Mouse (Mus musculus) kidney, embryonic 16.5 days (tissue): ENCODE data around the gene Ppa1. TPM values are rescaled to one million over a fixed set of nuclear protein-coding genes. Genes with fewer than 3 reads are reported as not detected.

Experiments used
- ATAC-seq: fragments of 200-750 bp; cut with Nextera tagmentation; 2 replicates; pipeline ENCODE4 v1.8.0; 2017; ENCODE audit warnings: moderate TSS enrichment; ENCODE audit not compliant: low FRiP score, low TSS enrichment
- H3K27ac ChIP-seq: fragments of 300-500 bp; sonication (generic); 2 replicates; pipeline ENCODE4 v1.5.1; 2014; ENCODE audit warnings: low read length
- H3K27me3 ChIP-seq: fragments of 300-500 bp; sonication (generic); 2 replicates; pipeline ENCODE4 v1.6.1; 2014; ENCODE audit warnings: low read length, control low read depth, mixed read lengths; ENCODE audit not compliant: insufficient read depth
- H3K36me3 ChIP-seq: fragments of 300-500 bp; sonication (generic); 2 replicates; pipeline ENCODE4 v1.6.1; 2014; ENCODE audit warnings: low read length, control low read depth, mixed read lengths; ENCODE audit not compliant: insufficient read depth
- H3K4me1 ChIP-seq: fragments of 300-500 bp; sonication (generic); 2 replicates; pipeline ENCODE4 v1.6.1; 2014; ENCODE audit warnings: low read length, control low read depth, mixed read lengths; ENCODE audit not compliant: insufficient read depth
- H3K4me2 ChIP-seq: fragments of 300-500 bp; sonication (generic); replicated peaks from 2 replicates; pipeline ENCODE4 v1.6.1; 2014; ENCODE audit warnings: low read depth, low read length
- H3K4me3 ChIP-seq: fragments of 300-500 bp; sonication (generic); 2 replicates; pipeline ENCODE4 v1.5.1; 2014; ENCODE audit warnings: mild to moderate bottlenecking, low read length
- H3K9ac ChIP-seq: fragments of 300-500 bp; sonication (generic); replicated peaks from 2 replicates; pipeline ENCODE4 v1.6.1; 2014; ENCODE audit warnings: low read length
- H3K9me3 ChIP-seq: fragments of 300-500 bp; sonication (generic); 2 replicates; pipeline ENCODE4 v1.6.1; 2016; ENCODE audit warnings: low read length, control low read depth
- WGBS: fragments of 180-500 bp; shearing (Covaris S2); extraction: QIAGEN DNeasy Blood & Tissue Kit; methylation state at CpG from one replicate; pipeline ENCODE4 v1.1.7; 2014; 5-methylcytosine and 5-hydroxymethylcytosine counted together
- polyA plus RNA-seq: library from polyadenylated mRNA; unstranded; fragments of >200 nt; fragmentation: Nextera tagmentation; extraction: Ambion mirVana; gene quantifications from 2 replicates; pipeline ENCODE4 v1.2.1, GENCODE M21; 2015

Ppa1 gene
- polyA plus RNA-seq, 1 experiment from 2014 or later = 179 TPM

DNA sequence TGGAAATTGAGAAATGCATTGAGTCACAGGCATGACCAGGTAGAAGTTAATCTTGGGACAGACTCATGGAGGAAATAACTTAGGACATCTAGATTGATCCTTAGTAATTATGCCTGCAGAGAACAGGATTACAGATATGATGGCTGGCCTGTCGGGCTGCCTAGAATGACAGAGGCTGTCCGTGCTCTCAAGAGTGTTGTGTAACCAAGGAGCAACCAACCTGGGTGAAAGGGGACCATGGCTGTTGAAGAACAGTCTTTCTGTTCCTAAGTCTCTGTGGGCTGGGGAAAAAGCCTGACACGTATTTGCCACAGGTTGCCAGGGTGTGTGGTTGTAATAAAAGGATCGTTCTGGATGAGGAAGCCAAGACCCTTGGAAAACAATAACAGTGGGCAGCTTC lies 8.0 kb upstream of the Ppa1 start:
- 54% methylated on average over 4 of the region's 4 CpGs for WGBS
- no peak for ATAC-seq
- H3K36me3 ChIP-seq = no peaks in the 10 kb centered on the region
- no peak overlapping the region for H3K27ac ChIP-seq
- H3K4me3 ChIP-seq = no peak overlapping the region
- no peaks in the 10 kb centered on the region for H3K27me3 ChIP-seq
- peaks cover 3% of the 10 kb centered on the region; the same call in 1 of the 2 replicates for H3K9me3 ChIP-seq
- H3K4me2 ChIP-seq = no peak overlapping the region
- no peaks in the 10 kb centered on the region for H3K4me1 ChIP-seq
- no peak overlapping the region for H3K9ac ChIP-seq

DNA sequence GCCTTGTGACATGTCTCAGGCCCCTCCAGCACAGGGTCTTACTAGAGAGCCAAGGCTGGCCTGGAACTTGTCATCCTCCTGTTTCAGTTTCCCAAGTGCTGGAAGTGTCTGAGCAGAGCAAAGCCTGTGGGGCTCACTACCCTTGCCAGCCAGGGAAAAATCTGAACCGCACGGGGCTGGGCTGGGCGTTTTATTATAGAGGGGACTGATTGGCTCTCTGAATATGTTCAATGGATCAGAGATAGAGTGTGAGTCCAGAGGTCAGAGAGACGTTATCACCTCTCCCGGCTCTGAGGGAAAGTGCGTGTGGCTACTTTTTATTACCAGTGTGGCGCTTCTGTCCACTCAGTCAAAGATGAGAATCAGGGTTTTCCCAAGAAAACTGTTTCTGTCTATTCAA lies 1.8 kb upstream of the Ppa1 start:
- Histone ChIP-seq H3K4me3 (no peak overlapping the region), H3K27ac (no peak overlapping the region), H3K4me2 (no peak overlapping the region), H3K4me1 (0 out of 2 replicates have a peak, but pooled peaks cover 8% of the 10 kb centered on the region), H3K36me3 (no peaks in the 10 kb centered on the region), H3K9ac (no peak overlapping the region), H3K27me3 (no peaks in the 10 kb centered on the region), H3K9me3 (no peaks in the 10 kb centered on the region)
- ATAC-seq = no peak
- WGBS = 56% methylated on average over 7 of the region's 7 CpGs

DNA sequence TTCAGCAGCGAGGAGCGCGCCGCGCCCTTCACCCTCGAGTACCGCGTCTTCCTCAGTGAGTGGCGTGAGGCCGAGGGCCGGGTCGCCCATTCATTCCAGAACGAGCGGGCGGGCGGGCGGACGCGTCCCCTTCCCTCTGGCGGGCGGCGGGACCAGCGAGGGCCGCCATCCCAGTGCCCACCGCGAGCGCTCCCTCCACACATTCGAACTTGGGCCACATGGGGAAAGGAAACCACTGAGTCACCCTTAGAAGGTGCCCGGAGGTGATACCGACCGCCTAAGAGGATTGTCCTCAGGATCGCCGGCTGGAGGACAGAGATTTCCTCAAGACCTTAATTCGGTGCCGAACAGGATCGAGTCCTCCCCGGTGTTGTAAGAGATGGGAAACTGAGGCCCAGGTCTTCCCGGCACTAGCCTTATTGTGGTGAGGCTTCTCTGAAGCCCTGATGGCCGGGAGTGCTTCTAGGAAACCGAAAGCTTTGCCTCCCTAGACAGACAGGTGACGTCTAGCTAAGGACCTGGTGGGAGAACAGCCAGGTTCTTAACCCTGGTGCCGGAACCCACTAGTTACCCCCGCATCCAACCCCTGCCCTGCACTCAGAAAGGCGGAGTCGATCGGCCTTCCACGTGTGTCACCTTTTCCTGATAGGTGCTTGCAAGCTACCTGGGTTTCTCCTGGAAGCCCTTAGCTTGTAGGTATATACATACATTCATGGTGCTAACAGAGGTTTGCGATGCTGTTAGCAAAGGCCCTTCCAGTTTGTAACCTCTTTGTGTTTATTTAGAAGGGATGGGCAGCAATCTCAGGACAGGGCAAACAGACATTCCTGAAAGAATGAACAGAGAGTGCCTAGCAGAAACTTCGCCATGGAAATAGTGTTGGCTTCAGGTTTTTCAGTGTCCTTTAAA lies 639 bp downstream of the Ppa1 start:
- under 1% methylated on average over 42 of the region's 49 CpGs for WGBS

DNA sequence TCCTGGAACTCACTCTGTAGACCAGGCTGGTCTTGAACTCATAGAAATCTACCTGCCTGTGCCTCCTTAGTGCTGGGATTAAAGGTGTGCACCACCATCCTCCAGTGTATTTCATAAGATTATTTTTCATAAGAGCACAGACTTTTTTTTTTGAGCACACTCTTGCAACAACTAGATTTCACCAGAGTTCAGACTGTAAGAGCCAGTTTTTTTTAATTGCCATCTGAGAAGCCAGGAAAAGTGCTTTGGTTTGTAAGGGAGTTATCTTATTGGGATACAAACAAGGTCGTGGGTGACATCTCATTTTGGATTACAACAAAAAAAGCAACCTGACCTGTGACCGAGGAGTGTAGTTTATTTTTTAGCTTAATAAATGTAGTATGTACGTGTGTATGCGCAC lies 5.8 kb downstream of the Ppa1 start:
- H3K9me3 ChIP-seq = no peaks in the 10 kb centered on the region
- H3K4me2 ChIP-seq = no peak overlapping the region
- H3K4me1 ChIP-seq = 0 out of 2 replicates have a peak, but pooled peaks cover 2% of the 10 kb centered on the region
- no peak overlapping the region for H3K27ac ChIP-seq
- H3K36me3 ChIP-seq = peaks cover 9% of the 10 kb centered on the region; the same call in 1 of the 2 replicates
- H3K27me3 ChIP-seq = no peaks in the 10 kb centered on the region
- H3K4me3 ChIP-seq = no peak overlapping the region
- ATAC-seq = no peak
- no peak overlapping the region for H3K9ac ChIP-seq
- 89% methylated on average over 4 of the region's 4 CpGs for WGBS

More for the DNA sequence above, 639 bp downstream of the Ppa1 start:
- Histone ChIP-seq H3K4me2 (peak overlapping the region; percentile 85), H3K9me3 (no peaks in the 10 kb centered on the region), H3K4me1 (0 out of 2 replicates have a peak, but pooled peaks cover 8% of the 10 kb centered on the region), H3K27me3 (no peaks in the 10 kb centered on the region), H3K9ac (peak overlapping the region; percentile 80), H3K4me3 (peak overlapping the region; percentile 87), H3K36me3 (peaks cover 7% of the 10 kb centered on the region; the same call in 1 of the 2 replicates), H3K27ac (peak overlapping the region; percentile 64)
- peak; percentile 64 for ATAC-seq

DNA sequence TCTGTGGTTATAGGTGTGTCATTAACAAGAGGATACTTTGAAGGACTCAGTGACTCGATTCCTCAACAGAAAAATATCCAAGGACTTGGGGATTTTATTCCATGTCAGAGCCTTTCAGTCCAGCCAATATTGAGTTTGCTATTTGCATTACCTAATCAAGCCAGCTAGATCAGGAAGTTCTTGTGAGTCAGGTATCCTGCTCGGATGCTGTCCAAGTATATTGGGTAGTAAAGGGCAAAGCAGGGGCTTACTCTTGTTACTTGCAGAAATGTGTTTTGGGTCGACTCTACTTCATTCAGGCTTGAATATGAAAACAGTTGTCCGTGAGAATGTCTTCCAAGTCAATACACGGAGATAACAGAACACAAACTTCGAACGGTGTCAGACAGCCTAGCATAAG lies 6.3 kb downstream of the Ppa1 start:
- no peaks in the 10 kb centered on the region for H3K4me1 ChIP-seq
- no peak overlapping the region for H3K4me2 ChIP-seq
- no peaks in the 10 kb centered on the region for H3K27me3 ChIP-seq
- no peak overlapping the region for H3K9ac ChIP-seq
- H3K4me3 ChIP-seq = no peak overlapping the region
- 87% methylated on average over 7 of the region's 7 CpGs for WGBS
- no peak overlapping the region for H3K27ac ChIP-seq
- ATAC-seq = no peak
- H3K36me3 ChIP-seq = peaks cover 14% of the 10 kb centered on the region; the same call in 1 of the 2 replicates
- no peaks in the 10 kb centered on the region for H3K9me3 ChIP-seq

DNA sequence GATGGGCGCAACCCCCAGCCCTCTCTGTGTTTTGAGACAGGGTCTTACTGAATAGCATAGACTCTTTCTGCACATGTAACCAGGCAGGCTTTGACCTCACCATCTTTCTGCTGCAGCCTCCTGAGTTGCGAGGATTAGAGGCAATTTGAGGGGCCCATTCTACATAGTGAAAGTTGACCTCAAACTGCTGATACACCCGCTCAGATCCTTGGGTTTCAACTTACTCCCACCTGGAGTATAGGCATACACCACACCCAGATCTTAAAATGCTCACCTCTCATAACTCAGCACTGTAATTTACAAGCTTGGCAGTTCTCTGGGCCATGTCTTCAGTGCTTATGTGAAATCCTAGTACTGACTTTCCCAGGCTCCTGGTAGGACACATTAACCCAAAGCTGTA lies 6.8 kb downstream of the Ppa1 start:
- WGBS = 73% methylated on average over 3 of the region's 3 CpGs
- H3K4me1 ChIP-seq = no peaks in the 10 kb centered on the region
- no peak for ATAC-seq
- no peak overlapping the region for H3K9ac ChIP-seq
- peaks cover 14% of the 10 kb centered on the region; the same call in 1 of the 2 replicates for H3K36me3 ChIP-seq
- no peaks in the 10 kb centered on the region for H3K27me3 ChIP-seq
- no peak overlapping the region for H3K27ac ChIP-seq
- H3K4me3 ChIP-seq = no peak overlapping the region
- no peaks in the 10 kb centered on the region for H3K9me3 ChIP-seq
- no peak overlapping the region for H3K4me2 ChIP-seq

DNA sequence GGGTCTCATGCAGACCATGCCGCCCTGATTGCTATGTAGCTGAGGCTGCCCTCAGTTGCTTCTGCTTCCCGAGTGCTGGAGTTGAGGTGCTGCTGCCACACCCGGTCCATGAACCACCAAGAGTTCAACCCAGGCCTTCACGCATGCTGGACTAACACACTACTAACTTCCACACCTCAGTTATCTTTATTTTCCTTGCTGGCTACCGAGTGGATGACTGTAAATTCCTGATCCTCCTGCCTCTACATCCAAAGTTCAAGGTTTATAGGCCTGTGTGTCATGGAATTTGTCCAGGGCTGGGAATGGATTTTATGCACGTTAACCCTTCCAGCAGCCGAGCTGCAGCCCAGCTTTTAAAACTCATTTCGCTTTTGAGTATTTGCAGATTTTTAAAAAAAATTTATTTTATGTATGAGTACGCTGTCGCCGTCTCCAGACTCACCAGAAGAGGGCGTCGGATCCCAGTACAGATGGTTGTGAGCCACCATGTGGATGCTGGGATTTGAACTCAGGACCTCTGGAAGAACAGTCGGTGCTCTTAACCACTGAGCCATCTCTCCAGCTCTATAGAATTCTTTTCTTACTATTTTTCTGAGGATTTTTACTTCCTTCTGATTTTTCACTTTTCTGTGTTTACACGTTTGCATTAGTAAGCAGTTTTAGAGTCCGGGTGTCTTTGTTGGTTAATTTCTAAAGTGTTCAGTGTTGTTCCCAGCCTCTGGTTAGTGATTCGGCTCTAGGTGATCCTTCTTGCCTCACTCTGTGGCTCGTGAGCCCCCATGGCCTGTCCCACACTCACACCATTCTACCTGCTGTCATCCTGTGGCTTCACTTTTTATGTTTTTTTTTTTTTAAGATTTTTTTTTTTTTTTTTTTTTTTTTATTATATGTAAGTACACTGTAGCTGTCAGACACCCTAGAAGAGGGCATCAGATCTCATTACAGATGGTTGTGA lies 8.9 kb downstream of the Ppa1 start:
- Histone ChIP-seq H3K36me3 (peaks cover 26% of the 10 kb centered on the region), H3K27me3 (no peaks in the 10 kb centered on the region), H3K9ac (no peak overlapping the region), H3K27ac (no peak overlapping the region), H3K9me3 (no peaks in the 10 kb centered on the region), H3K4me1 (no peaks in the 10 kb centered on the region), H3K4me2 (no peak overlapping the region), H3K4me3 (no peak overlapping the region)
- 75% methylated on average over 18 of the region's 18 CpGs for WGBS
- ATAC-seq = 0 out of 2 replicates have a peak, but pooled peaks have one; percentile 51

DNA sequence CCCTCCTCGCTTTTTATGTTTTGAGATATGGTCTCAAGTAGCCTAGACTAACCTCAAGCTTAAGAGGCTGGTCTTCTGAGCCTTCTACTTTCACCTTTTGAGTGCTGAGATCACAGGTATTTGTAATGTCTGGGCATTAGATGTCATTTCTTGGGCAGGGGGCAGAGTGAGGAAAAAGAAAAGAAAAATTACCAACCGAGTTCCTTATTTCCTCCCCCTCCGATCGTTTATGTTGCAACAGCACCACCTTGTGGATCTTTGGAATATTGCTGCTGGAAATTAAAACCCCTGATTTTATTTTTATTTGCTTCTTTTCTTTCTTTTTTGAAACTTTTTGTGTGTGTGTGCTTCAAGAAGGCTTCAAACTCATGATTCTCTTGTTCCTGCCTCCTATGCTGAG lies 9.6 kb downstream of the Ppa1 start:
- H3K27me3 ChIP-seq = no peaks in the 10 kb centered on the region
- no peak overlapping the region for H3K4me2 ChIP-seq
- no peaks in the 10 kb centered on the region for H3K9me3 ChIP-seq
- H3K27ac ChIP-seq = no peak overlapping the region
- no peak overlapping the region for H3K9ac ChIP-seq
- H3K4me3 ChIP-seq = no peak overlapping the region
- 26% methylated on average over 4 of the region's 4 CpGs for WGBS
- ATAC-seq = peak; percentile 2; the same call in 1 of the 2 replicates
- H3K4me1 ChIP-seq = no peaks in the 10 kb centered on the region
- peaks cover 27% of the 10 kb centered on the region for H3K36me3 ChIP-seq

DNA sequence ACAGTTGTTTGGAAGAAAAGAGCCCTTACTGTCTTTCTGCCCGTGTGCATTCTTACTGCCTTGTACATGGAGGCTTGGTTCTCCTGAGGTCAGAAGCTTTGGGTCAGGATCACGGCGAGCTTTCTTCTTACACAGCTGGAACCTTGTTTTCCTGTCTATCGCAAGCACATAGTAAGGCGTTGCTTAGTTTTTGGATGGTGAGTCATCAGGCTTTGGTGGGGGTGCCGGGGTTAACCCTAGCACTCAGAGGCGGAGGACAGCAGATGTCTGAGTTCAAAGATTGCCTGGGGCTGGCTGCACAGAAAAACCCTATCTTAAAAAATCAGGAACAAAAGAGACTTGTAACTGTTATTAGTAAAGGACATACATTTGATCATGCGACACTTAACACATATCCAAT lies 13.5 kb downstream of the Ppa1 start:
- Histone ChIP-seq H3K9ac (no peak overlapping the region), H3K36me3 (peaks cover 37% of the 10 kb centered on the region), H3K9me3 (no peaks in the 10 kb centered on the region), H3K27me3 (no peaks in the 10 kb centered on the region), H3K4me1 (no peaks in the 10 kb centered on the region), H3K4me3 (no peak overlapping the region), H3K27ac (no peak overlapping the region), H3K4me2 (no peak overlapping the region)
- WGBS = 66% methylated on average over 8 of the region's 8 CpGs
- no peak for ATAC-seq
